Mouse (Mus musculus): Measurements from ENCODE around the gene Gm11027.
"Not testable (repeated sequence)": the region's sequence is repeated elsewhere in the genome, so short reads cannot be mapped to it uniquely, and the experiment has no call there.

DNA sequence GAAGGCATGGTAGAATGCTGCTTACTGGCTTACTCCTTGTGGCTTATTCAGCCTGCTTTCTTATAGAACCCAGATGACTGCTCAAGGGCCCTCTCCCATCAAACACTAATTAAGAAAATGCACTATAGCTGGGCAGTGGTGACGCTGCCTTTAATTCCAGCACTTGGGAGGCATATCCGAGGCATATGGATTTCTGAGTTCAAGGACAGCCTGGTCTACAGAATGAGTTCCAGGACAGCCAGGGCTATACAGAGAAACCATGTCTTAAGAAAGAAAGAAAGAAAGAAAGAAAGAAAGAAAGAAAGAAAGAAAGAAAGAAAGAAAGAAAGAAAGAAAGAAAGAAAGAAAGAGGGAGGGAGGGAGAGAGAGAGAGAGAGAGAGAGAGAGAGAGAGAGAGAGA is at the start of gene Gm11027:
- TF ChIP-seq CTCF (IDR thresholded peaks at IDR 0.05; ENCODE audit: extremely low read depth, insufficient read depth, insufficient read length, insufficient replicate concordance); POLR2A (IDR thresholded peaks at IDR 0.05; ENCODE audit: low read depth, low read length): not testable (repeated sequence)
